Mouse (Mus musculus) gonadal fat pad, adult 2 months (tissue): ENCODE results near the gene Gng11. TPM values are rescaled to one million over a fixed set of nuclear protein-coding genes. Genes with fewer than 3 reads are reported as not detected.

ENCODE experiments used
- polyA plus RNA-seq: library from polyadenylated mRNA; depleted of rRNA; stranded (reverse); fragments of >200 nt; gene quantifications from 2 replicates; pipeline ENCODE4 v1.2.3, GENCODE M21; 2012; rRNA removed

The Gng11 gene
- polyA plus RNA-seq, 1 experiment = 6.9 TPM

Other genes with a start within 250 kb of the Gng11 start
- 0.05 and 0.12 TPM in 2 replicates for gene Calcr, start 239.2 kb upstream of the Gng11 start, polyA plus RNA-seq
- 0.62 and 2.4 TPM in 2 replicates for gene Tfpi2, start 15.0 kb upstream of the Gng11 start, polyA plus RNA-seq
- not detected in 2 replicates for gene Gngt1, start 10.1 kb upstream of the Gng11 start, polyA plus RNA-seq
- gene Bet1, start 83.1 kb downstream of the Gng11 start, polyA plus RNA-seq = 28.1 and 30.7 TPM in 2 replicates